Mouse (Mus musculus) left cerebral cortex, adult 2 months (tissue): ENCODE results near the gene Gm49601. TPM values are rescaled to one million over a fixed set of nuclear protein-coding genes. Genes with fewer than 3 reads are reported as not detected.

ENCODE experiments used
- DNase-seq, 2 experiments: peaks; one replicate each; pipeline ENCODE4 v3.0.0; 2021 to 2022; ENCODE audit warnings: low spot score in 2 of 2, mixed read lengths in 1 of 2; ENCODE audit errors: extremely low spot score in 1 of 2
- H3K27ac ChIP-seq: fragments of 200-600 bp; 2 replicates; pipeline ENCODE4 v1.8.1; 2022
- H3K4me3 ChIP-seq: fragments of 200-600 bp; 2 replicates; pipeline ENCODE4 v1.8.1; 2022
- CTCF ChIP-seq: fragments of 200-600 bp; IDR thresholded peaks from 2 replicates; pipeline ENCODE4 v1.8.1; 2022; ENCODE audit warnings: antibody characterized with exemption, mild to moderate bottlenecking, moderate library complexity
- intact Hi-C: fragments of 180-260 bp; cut with DNase I; formaldehyde crosslinking; loops from one replicate; pipeline ENCODE4 v1.15.1; 2025
- total RNA-seq, 2 experiments: library from RNA; stranded (reverse); gene quantifications; 2 replicates each; pipeline ENCODE4 v1.2.3; 2021

The Gm49601 gene
- total RNA-seq, 2 experiments from 2014 or later, result 260 to 297 TPM

GRCm38 (mm10) chr16:18620201-18620600 lies 6.0 kb downstream of the Gm49601 start:
- DNase-seq, result no peak
- peak overlapping the region; percentile 29; the same call in 1 of the 2 replicates for H3K4me3 ChIP-seq
- intact Hi-C loops, result no loop called here
- TF ChIP-seq CTCF, result no peak
- peak overlapping the region; percentile 90 for H3K27ac ChIP-seq

- intact Hi-C loops, result loop anchor here (5.0 to 10.0 kb wide), 3 partner anchors 122 to 344 kb away; partner anchors contain the start of genes Comt, Gnb1l, Rtl10 and Txnrd2
- no peak overlapping the region for H3K4me3 ChIP-seq
- no peak for TF ChIP-seq CTCF
- no peak for DNase-seq
- H3K27ac ChIP-seq, result no peak overlapping the region
Observed at GRCm38 (mm10) chr16:18619110-18619509, 7.1 kb downstream of the Gm49601 start.

GRCm38 (mm10) chr16:18618297-18618696 lies 7.9 kb downstream of the Gm49601 start:
- Histone ChIP-seq H3K4me3 (no peak overlapping the region), H3K27ac (no peak overlapping the region)
- intact Hi-C loops, result loop anchor here (5.0 to 10.0 kb wide), 3 partner anchors 121 to 343 kb away; partner anchors contain the start of genes Comt, Gnb1l, Rtl10 and Txnrd2
- TF ChIP-seq CTCF, result no peak
- DNase-seq, result no peak

GRCm38 (mm10) chr16:18617370-18618065 lies 8.7 kb downstream of the Gm49601 start:
- peak overlapping the region; percentile 49 for H3K4me3 ChIP-seq
- 0 out of 2 replicates have a peak overlapping the region, but pooled peaks have one; percentile 3 for H3K27ac ChIP-seq
- TF ChIP-seq CTCF, result peak; percentile 94
- intact Hi-C loops, result loop anchor here (1.0 to 10.0 kb wide), 5 partner anchors 120 to 343 kb away; partner anchors contain the start of genes Comt, Gnb1l, Rtl10 and Txnrd2
- DNase-seq, result peak; percentile 88 to 94

GRCm38 (mm10) chr16:18613301-18613700 lies 12.9 kb downstream of the Gm49601 start:
- Histone ChIP-seq H3K4me3 (no peak overlapping the region), H3K27ac (no peak overlapping the region)
- no peak for TF ChIP-seq CTCF
- no peak for DNase-seq
- intact Hi-C loops, result loop anchor here (10.0 kb wide), 1 partner anchor 338 kb away; no protein-coding TSS in a partner anchor

- Histone ChIP-seq H3K27ac (no peak overlapping the region), H3K4me3 (no peak overlapping the region)
- DNase-seq, result no peak
- intact Hi-C loops, result loop anchor here (10.0 kb wide), 1 partner anchor 337 kb away; no protein-coding TSS in a partner anchor
- no peak for TF ChIP-seq CTCF
Observed at GRCm38 (mm10) chr16:18611752-18612151, 14.5 kb downstream of the Gm49601 start.

GRCm38 (mm10) chr16:18609099-18609498 lies 17.1 kb downstream of the Gm49601 start:
- intact Hi-C loops, result no loop called here
- Histone ChIP-seq H3K4me3 (no peak overlapping the region), H3K27ac (no peak overlapping the region)
- TF ChIP-seq CTCF, result no peak
- no peak for DNase-seq

GRCm38 (mm10) chr16:18608226-18608625 lies 18.0 kb downstream of the Gm49601 start:
- TF ChIP-seq CTCF, result no peak
- no peak for DNase-seq
- H3K4me3 ChIP-seq, result no peak overlapping the region
- no peak overlapping the region for H3K27ac ChIP-seq
- intact Hi-C loops, result no loop called here

GRCm38 (mm10) chr16:18605705-18606104 lies 20.5 kb downstream of the Gm49601 start:
- DNase-seq, result no peak
- no peak overlapping the region for H3K4me3 ChIP-seq
- no peak for TF ChIP-seq CTCF
- intact Hi-C loops, result no loop called here
- H3K27ac ChIP-seq, result no peak overlapping the region

GRCm38 (mm10) chr16:18604267-18604701 lies 21.9 kb downstream of the Gm49601 start:
- DNase-seq, result no peak
- intact Hi-C loops, result no loop called here
- TF ChIP-seq CTCF, result no peak
- no peak overlapping the region for H3K4me3 ChIP-seq
- no peak overlapping the region for H3K27ac ChIP-seq

- TF ChIP-seq CTCF, result no peak
- no peak for DNase-seq
- H3K27ac ChIP-seq, result no peak overlapping the region
- no peak overlapping the region for H3K4me3 ChIP-seq
- intact Hi-C loops, result no loop called here
Observed at GRCm38 (mm10) chr16:18601447-18601846, 24.8 kb downstream of the Gm49601 start.

- TF ChIP-seq CTCF, result no peak
- no peak overlapping the region for H3K4me3 ChIP-seq
- H3K27ac ChIP-seq, result no peak overlapping the region
- DNase-seq, result no peak
- intact Hi-C loops, result no loop called here
Observed at GRCm38 (mm10) chr16:18598006-18598405, 28.2 kb downstream of the Gm49601 start.
